Comparison of ENCODE assay signal across 12 mouse cellular contexts in genomic region chr8:117446344-117446997, GRCm38 (mm10). TPM values are rescaled to one million over a fixed set of nuclear protein-coding genes. Genes with fewer than 3 reads are reported as not detected.
DNase-seq lines count a peak whose midpoint lies in the region; ATAC-seq and TF ChIP-seq lines count a peak whose summit lies in the region.
"Had no signal": no experiment of that assay in that cellular context is flagged by ENCODE, and none has a peak within 500 bp of the region (broad histone marks: within the 10 kb centered on the region; RNA-seq: fewer than 3 reads in every experiment).

No protein-coding gene starts in this region.

- peak; percentile 76 for ATAC-seq in embryonic facial prominence, embryonic 15.5 days (ENCODE audit: insufficient number of reproducible peaks, low FRiP score, low TSS enrichment, low read depth)
- peak; percentile 29 for ATAC-seq in forebrain, postnatal 0 days
- no peak for ATAC-seq in limb, embryonic 12.5 days (ENCODE audit: insufficient number of reproducible peaks, insufficient read depth, low FRiP score, low TSS enrichment, low read depth)
- peak; percentile 62; the same call in 1 of the 2 replicates for ATAC-seq in neural tube, embryonic 14.5 days (ENCODE audit: low read depth)
- no peak for ATAC-seq in kidney, embryonic 15.5 days (replicated peaks; ENCODE audit: low FRiP score)
- no peak for ATAC-seq in erythroid progenitor cell, adult 5-6 weeks (replicated peaks; ENCODE audit: low FRiP score, poor library complexity, severe bottlenecking)
- ATAC-seq: liver, postnatal 0 days had no signal

- whole genome bisulfite sequencing in embryonic facial prominence, embryonic 15.5 days = 39% methylated on average over 15 of the region's 15 CpGs
- 34% methylated on average over 15 of the region's 15 CpGs for WGBS in forebrain, postnatal 0 days
- 30% methylated on average over 15 of the region's 15 CpGs for WGBS in limb, embryonic 12.5 days
- 19% methylated on average over 15 of the region's 15 CpGs for WGBS in neural tube, embryonic 14.5 days
- 45% methylated on average over 15 of the region's 15 CpGs for WGBS in kidney, embryonic 15.5 days

- no peak for TF ChIP-seq CTCF in forebrain, postnatal 0 days (IDR thresholded peaks at IDR 0.05; ENCODE audit: low read depth)

- peaks cover 58% of the 10 kb centered on the region for H3K36me3 ChIP-seq in embryonic facial prominence, embryonic 15.5 days
- peaks cover 49% of the 10 kb centered on the region for H3K36me3 ChIP-seq in forebrain, postnatal 0 days (ENCODE audit: insufficient read depth)
- H3K36me3 ChIP-seq in limb, embryonic 12.5 days = peaks cover 67% of the 10 kb centered on the region
- peaks cover 27% of the 10 kb centered on the region for H3K36me3 ChIP-seq in neural tube, embryonic 14.5 days (ENCODE audit: control insufficient read depth, insufficient read depth, low read length)
- peaks cover 75% of the 10 kb centered on the region for H3K36me3 ChIP-seq in kidney, embryonic 15.5 days

- no peak overlapping the region for H3K9ac ChIP-seq in embryonic facial prominence, embryonic 15.5 days
- no peak overlapping the region for H3K9ac ChIP-seq in forebrain, postnatal 0 days
- H3K9ac ChIP-seq in limb, embryonic 12.5 days (replicated peaks) = no peak overlapping the region
- H3K9ac ChIP-seq in neural tube, embryonic 14.5 days (replicated peaks; ENCODE audit: low read depth, low read length) = no peak overlapping the region
- no peak overlapping the region for H3K9ac ChIP-seq in kidney, embryonic 15.5 days
- H3K9ac ChIP-seq: embryonic facial prominence, embryonic 13.5 days; liver, postnatal 0 days had no signal

- no peak for DNase-seq in forebrain, postnatal 0 days
- DNase-seq in frontal cortex, postnatal 10 days (ENCODE audit: low spot score in 2 of 2) = no peak
- DNase-seq: adrenal gland, postnatal 25 days; gastrocnemius, adult 2 months; liver, postnatal 0 days had no signal

- H3K4me3 ChIP-seq in embryonic facial prominence, embryonic 15.5 days (replicated peaks) = no peak overlapping the region
- no peak overlapping the region for H3K4me3 ChIP-seq in forebrain, postnatal 0 days (ENCODE audit: low read depth, low read length)
- no peak overlapping the region for H3K4me3 ChIP-seq in limb, embryonic 12.5 days (replicated peaks)
- no peak overlapping the region for H3K4me3 ChIP-seq in neural tube, embryonic 14.5 days (ENCODE audit: low read depth, low read length)
- no peak overlapping the region for H3K4me3 ChIP-seq in kidney, embryonic 15.5 days (replicated peaks)
- H3K4me3 ChIP-seq: embryonic facial prominence, embryonic 13.5 days; gastrocnemius, adult 2 months had no signal

- H3K4me2 ChIP-seq in embryonic facial prominence, embryonic 15.5 days (replicated peaks) = no peak overlapping the region
- H3K4me2 ChIP-seq in forebrain, postnatal 0 days (ENCODE audit: low read depth) = no peak overlapping the region
- no peak overlapping the region for H3K4me2 ChIP-seq in limb, embryonic 12.5 days
- H3K4me2 ChIP-seq in neural tube, embryonic 14.5 days (ENCODE audit: low read depth, low read length) = no peak overlapping the region
- no peak overlapping the region for H3K4me2 ChIP-seq in kidney, embryonic 15.5 days
- H3K4me2 ChIP-seq: embryonic facial prominence, embryonic 13.5 days; heart, embryonic 11.5 days had no signal

- H3K27ac ChIP-seq in embryonic facial prominence, embryonic 15.5 days (replicated peaks) = no peak overlapping the region
- no peak overlapping the region for H3K27ac ChIP-seq in forebrain, postnatal 0 days (ENCODE audit: low read depth, low read length)
- peak overlapping the region; percentile 50; the same call in 1 of the 2 replicates for H3K27ac ChIP-seq in limb, embryonic 12.5 days
- H3K27ac ChIP-seq in neural tube, embryonic 14.5 days (ENCODE audit: low read depth, low read length) = peak overlapping the region; percentile 56
- no peak overlapping the region for H3K27ac ChIP-seq in kidney, embryonic 15.5 days
- H3K27ac ChIP-seq: embryonic facial prominence, embryonic 13.5 days; gastrocnemius, adult 2 months had no signal

- H3K4me1 ChIP-seq in embryonic facial prominence, embryonic 15.5 days = no peaks in the 10 kb centered on the region
- H3K4me1 ChIP-seq in forebrain, postnatal 0 days (ENCODE audit: insufficient read depth) = 0 out of 2 replicates have a peak, but pooled peaks cover 6% of the 10 kb centered on the region
- H3K4me1 ChIP-seq in limb, embryonic 12.5 days (replicated peaks) = peaks cover 18% of the 10 kb centered on the region
- peaks cover 25% of the 10 kb centered on the region for H3K4me1 ChIP-seq in neural tube, embryonic 14.5 days (ENCODE audit: control insufficient read depth, insufficient read depth, low read length)
- no peaks in the 10 kb centered on the region for H3K4me1 ChIP-seq in kidney, embryonic 15.5 days
- H3K4me1 ChIP-seq: embryonic facial prominence, embryonic 13.5 days had no signal

- H3K27me3 ChIP-seq in embryonic facial prominence, embryonic 15.5 days = no peaks in the 10 kb centered on the region
- no peaks in the 10 kb centered on the region for H3K27me3 ChIP-seq in forebrain, postnatal 0 days (ENCODE audit: insufficient read depth, low read length)
- H3K27me3 ChIP-seq in limb, embryonic 12.5 days = no peaks in the 10 kb centered on the region
- H3K27me3 ChIP-seq in neural tube, embryonic 14.5 days (ENCODE audit: control insufficient read depth, insufficient read depth, low read length) = no peaks in the 10 kb centered on the region
- H3K27me3 ChIP-seq in kidney, embryonic 15.5 days = no peaks in the 10 kb centered on the region
- H3K27me3 ChIP-seq: embryonic facial prominence, embryonic 13.5 days had no signal

- no peaks in the 10 kb centered on the region for H3K9me3 ChIP-seq in embryonic facial prominence, embryonic 15.5 days (replicated peaks)
- no peaks in the 10 kb centered on the region for H3K9me3 ChIP-seq in forebrain, postnatal 0 days (ENCODE audit: low read length)
- H3K9me3 ChIP-seq in limb, embryonic 12.5 days = no peaks in the 10 kb centered on the region
- no peaks in the 10 kb centered on the region for H3K9me3 ChIP-seq in neural tube, embryonic 14.5 days (ENCODE audit: control insufficient read depth, low read length)
- H3K9me3 ChIP-seq in kidney, embryonic 15.5 days (replicated peaks) = no peaks in the 10 kb centered on the region
- H3K9me3 ChIP-seq: embryonic facial prominence, embryonic 13.5 days had no signal

RNA-seq across cellular contexts. Expression of gene Plcg2, which starts 51.6 kb away (rescaled TPM):
- 3.8 and 3.9 TPM in 2 replicates for polyA plus RNA-seq in embryonic facial prominence, embryonic 15.5 days (2015; fragmentation: Nextera tagmentation; extraction: Ambion mirVana)
- total RNA-seq in forebrain, postnatal 0 days (2014; rRNA removed) = 1.8 TPM in 2 replicates
- 0.63 and 1.1 TPM in 2 replicates for polyA plus RNA-seq in forebrain, postnatal 0 days (2015; fragmentation: Nextera tagmentation; extraction: Ambion mirVana)
- 2.4 and 2.6 TPM in 2 replicates for polyA plus RNA-seq in limb, embryonic 12.5 days (2016; fragmentation: Nextera tagmentation; extraction: Ambion mirVana)
- polyA plus RNA-seq in neural tube, embryonic 14.5 days (2014; fragmentation: Nextera tagmentation; extraction: Ambion mirVana) = 0.50 and 0.93 TPM in 2 replicates
- polyA plus RNA-seq in kidney, embryonic 15.5 days (2015; fragmentation: Nextera tagmentation; extraction: Ambion mirVana) = 5.1 and 6.0 TPM in 2 replicates
- total RNA-seq in erythroid progenitor cell, adult 5-6 weeks (2015; ENCODE audit: low replicate concordance) = 5.4 and 16.8 TPM in 2 replicates
- 8.5 and 13.3 TPM in 2 replicates for total RNA-seq in erythroid progenitor cell, adult 5-6 weeks (2017; ENCODE audit: low replicate concordance)

Comparison
In these comparisons a context has a peak if more than half of its experiments do, and no peak if none do; other contexts are left out.
1. ATAC-seq: peak in embryonic facial prominence, embryonic 15.5 days (single experiment), forebrain, postnatal 0 days (single experiment) and neural tube, embryonic 14.5 days (single experiment); none in limb, embryonic 12.5 days (single experiment), kidney, embryonic 15.5 days (single experiment) and erythroid progenitor cell, adult 5-6 weeks (single experiment).
2. H3K27ac ChIP-seq: peak in limb, embryonic 12.5 days (single experiment) and neural tube, embryonic 14.5 days (single experiment); none in embryonic facial prominence, embryonic 15.5 days (single experiment), forebrain, postnatal 0 days (single experiment) and kidney, embryonic 15.5 days (single experiment).